Mouse (Mus musculus): ENCODE results near the gene Tmem171. TPM values are rescaled to one million over a fixed set of nuclear protein-coding genes. Genes with fewer than 3 reads are reported as not detected.

The Tmem171 gene
- polyA plus RNA-seq, 1 experiment: 0.10 TPM

GRCm38 (mm10) chr13:98655346-98655745 is 39.3 kb downstream of the Tmem171 start:
- Histone ChIP-seq H3K27ac (ENCODE audit: insufficient read depth, low read length) (no peak overlapping the region), H3K4me3 (ENCODE audit: insufficient read depth, low read length) (no peak overlapping the region), H3K4me1 (ENCODE audit: control insufficient read depth, insufficient read depth, low read length) (peaks cover 3% of the 10 kb centered on the region)
- TF ChIP-seq POLR2A (IDR thresholded peaks at IDR 0.05; ENCODE audit: extremely low read depth, insufficient read depth, low read length) (no peak), CTCF (IDR thresholded peaks at IDR 0.05; ENCODE audit: extremely low read depth, insufficient read depth, low read length) (no peak)

DNA sequence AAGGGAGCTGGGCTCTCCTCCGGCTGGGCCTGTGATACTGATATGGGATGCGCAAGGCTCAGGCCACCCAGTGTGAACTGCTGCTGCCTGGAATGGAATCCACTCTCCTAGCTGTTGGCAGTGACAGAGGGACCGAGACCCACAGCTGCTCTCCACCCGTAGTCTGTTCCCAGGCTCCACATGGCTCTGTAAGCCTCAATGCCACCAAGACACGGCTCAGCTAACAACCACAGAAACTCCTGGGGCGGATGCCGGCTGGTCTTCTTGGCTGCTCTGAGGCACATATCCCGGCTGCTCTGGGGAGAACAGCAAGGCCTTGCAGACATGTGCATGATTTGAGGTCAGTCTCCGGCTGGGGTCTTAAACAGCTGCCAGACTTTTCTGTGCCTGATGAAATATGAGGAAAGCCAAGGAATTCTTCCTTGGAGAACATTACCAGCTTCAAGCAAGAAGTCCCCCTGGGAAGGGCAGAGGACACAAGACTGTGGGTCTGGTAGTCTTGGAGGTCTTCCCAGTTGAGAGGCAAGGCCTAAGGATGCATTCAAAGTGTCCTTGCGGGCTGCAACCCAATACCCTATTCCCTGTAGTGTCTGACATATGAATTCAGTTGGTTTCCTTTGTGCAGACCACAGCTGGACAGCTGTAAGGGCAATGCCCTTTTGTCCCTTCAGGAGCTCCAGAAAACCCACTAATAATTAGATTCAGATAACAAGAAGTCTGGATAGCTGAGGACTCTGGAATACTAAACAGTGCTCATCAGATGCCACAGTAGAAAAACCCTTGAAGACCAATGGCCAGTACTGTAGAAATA is 40.3 kb downstream of the Tmem171 start:
- Histone ChIP-seq H3K27ac (ENCODE audit: insufficient read depth, low read length) (no peak overlapping the region), H3K4me1 (ENCODE audit: control insufficient read depth, insufficient read depth, low read length) (peaks cover 3% of the 10 kb centered on the region), H3K4me3 (ENCODE audit: insufficient read depth, low read length) (no peak overlapping the region)
- no peak for TF ChIP-seq POLR2A (IDR thresholded peaks at IDR 0.05; ENCODE audit: extremely low read depth, insufficient read depth, low read length)
- no peak for TF ChIP-seq CTCF (IDR thresholded peaks at IDR 0.05; ENCODE audit: extremely low read depth, insufficient read depth, low read length)

DNA sequence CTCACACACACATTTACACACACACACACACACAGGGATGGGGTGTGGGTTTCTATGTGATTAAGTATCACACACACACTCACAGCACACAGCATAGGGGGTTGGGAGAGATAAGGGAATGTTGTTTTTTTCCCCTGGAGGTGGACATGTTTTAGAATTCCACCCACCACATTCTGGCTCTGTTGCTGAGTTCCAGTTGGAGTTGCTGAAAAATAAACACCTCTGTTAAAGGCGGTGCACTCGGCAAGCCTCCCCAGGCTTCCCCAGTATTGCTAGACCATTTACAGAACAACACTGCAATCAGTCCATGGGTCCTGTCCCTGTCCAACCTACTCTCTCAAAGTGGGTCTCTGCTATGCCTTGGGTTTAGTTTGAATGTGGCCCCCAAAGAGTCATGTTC is 42.4 kb downstream of the Tmem171 start:
- Histone ChIP-seq H3K4me3 (ENCODE audit: insufficient read depth, low read length) (no peak overlapping the region), H3K4me1 (ENCODE audit: control insufficient read depth, insufficient read depth, low read length) (peaks cover 3% of the 10 kb centered on the region), H3K27ac (ENCODE audit: insufficient read depth, low read length) (peak overlapping the region; percentile 32; the same call in 1 of the 2 replicates)
- TF ChIP-seq CTCF (IDR thresholded peaks at IDR 0.05; ENCODE audit: extremely low read depth, insufficient read depth, low read length): no peak
- TF ChIP-seq POLR2A (IDR thresholded peaks at IDR 0.05; ENCODE audit: extremely low read depth, insufficient read depth, low read length): no peak

- Histone ChIP-seq H3K4me3 (ENCODE audit: insufficient read depth, low read length) (no peak overlapping the region), H3K27ac (ENCODE audit: insufficient read depth, low read length) (no peak overlapping the region), H3K4me1 (ENCODE audit: control insufficient read depth, insufficient read depth, low read length) (peaks cover 3% of the 10 kb centered on the region)
- no peak for TF ChIP-seq POLR2A (IDR thresholded peaks at IDR 0.05; ENCODE audit: extremely low read depth, insufficient read depth, low read length)
- no peak for TF ChIP-seq CTCF (IDR thresholded peaks at IDR 0.05; ENCODE audit: extremely low read depth, insufficient read depth, low read length)
These were observed 43.2 kb downstream of the Tmem171 start for GRCm38 (mm10) chr13:98651228-98651977.

DNA sequence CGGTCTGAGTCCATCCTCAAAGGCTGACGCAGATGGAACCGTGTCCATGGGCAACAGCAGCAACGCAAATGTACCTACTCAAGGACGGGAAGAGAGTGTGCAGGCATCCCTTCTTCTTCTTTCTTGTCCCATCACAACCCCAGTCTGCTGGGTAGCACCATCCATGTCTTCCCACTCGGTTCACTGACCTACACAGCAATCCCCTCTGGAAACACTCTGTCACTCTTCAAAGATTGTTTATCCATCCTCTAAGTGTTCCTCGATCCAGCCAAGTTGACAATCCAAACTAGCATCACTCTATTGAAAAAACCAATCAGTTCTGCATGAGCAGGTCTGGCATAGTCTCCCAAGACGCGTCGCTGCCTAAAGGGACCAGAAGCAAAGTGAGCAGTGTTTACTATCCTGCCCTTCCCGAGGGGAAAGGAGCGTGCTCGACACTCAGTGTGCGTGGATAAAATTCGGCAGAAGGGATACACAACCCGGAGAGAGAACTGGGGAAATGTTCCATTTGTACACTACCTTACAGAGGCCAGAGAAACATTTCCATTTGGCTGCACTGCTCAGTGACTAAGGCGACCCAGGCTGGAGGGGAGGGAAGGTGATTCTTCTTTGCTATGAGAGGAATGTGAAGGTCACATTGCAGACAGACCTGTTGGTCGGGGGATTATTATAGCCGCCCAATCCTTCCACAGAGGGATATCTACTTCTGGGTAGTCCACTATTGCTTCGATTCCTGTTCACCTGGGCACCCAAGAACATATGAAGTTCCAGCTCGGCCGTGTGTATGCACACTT is 46.7 kb downstream of the Tmem171 start:
- H3K27ac ChIP-seq (ENCODE audit: insufficient read depth, low read length): no peak overlapping the region
- no peak overlapping the region for H3K4me3 ChIP-seq (ENCODE audit: insufficient read depth, low read length)
- TF ChIP-seq POLR2A (IDR thresholded peaks at IDR 0.05; ENCODE audit: extremely low read depth, insufficient read depth, low read length): no peak
- no peak for TF ChIP-seq CTCF (IDR thresholded peaks at IDR 0.05; ENCODE audit: extremely low read depth, insufficient read depth, low read length)
- H3K4me1 ChIP-seq (ENCODE audit: control insufficient read depth, insufficient read depth, low read length): peaks cover 2% of the 10 kb centered on the region; the same call in 1 of the 2 replicates

GRCm38 (mm10) chr13:98638507-98639166 is 56.0 kb downstream of the Tmem171 start:
- H3K4me3 ChIP-seq (ENCODE audit: insufficient read depth, low read length): no peak overlapping the region
- peaks cover 2% of the 10 kb centered on the region; the same call in 1 of the 2 replicates for H3K4me1 ChIP-seq (ENCODE audit: control insufficient read depth, insufficient read depth, low read length)

DNA sequence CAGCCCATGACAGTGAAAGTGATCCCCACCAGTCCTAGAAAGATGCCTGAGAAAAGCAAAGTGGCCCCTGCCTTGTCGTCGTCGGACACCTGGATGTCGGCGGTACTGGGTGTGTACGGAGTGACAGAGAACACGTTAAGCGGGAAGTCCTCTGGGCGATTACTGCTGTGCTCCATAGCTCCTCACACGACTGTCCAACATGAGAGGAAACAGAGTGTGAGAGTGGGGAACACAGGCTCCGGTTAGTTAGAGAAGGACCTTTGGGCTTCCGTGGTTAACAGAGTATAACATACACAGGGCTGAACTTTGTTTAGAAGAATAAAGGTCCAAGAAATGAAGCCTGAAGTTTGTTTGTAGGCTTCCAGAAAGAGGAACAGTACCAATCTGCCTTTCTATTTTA is 57.5 kb downstream of the Tmem171 start, which contains the start of gene Tmem174:
TSS of gene Tmem174 (minus strand) at position 266 of the 400 bp plus-strand sequence.
- H3K4me3 ChIP-seq (ENCODE audit: insufficient read depth, low read length): no peak within 1 kb of the TSS
- H3K4me1 ChIP-seq (ENCODE audit: control insufficient read depth, insufficient read depth, low read length): peaks cover 2% of the 10 kb centered on the region; the same call in 1 of the 2 replicates
- no peak for TF ChIP-seq POLR2A (IDR thresholded peaks at IDR 0.05; ENCODE audit: extremely low read depth, insufficient read depth, low read length)
- no peak for TF ChIP-seq CTCF (IDR thresholded peaks at IDR 0.05; ENCODE audit: extremely low read depth, insufficient read depth, low read length)
- no peak within 1 kb of the TSS for H3K27ac ChIP-seq (ENCODE audit: insufficient read depth, low read length)

More at GRCm38 (mm10) chr13:98638507-98639166, 56.0 kb downstream of the Tmem171 start:
- TF ChIP-seq CTCF (IDR thresholded peaks at IDR 0.05; ENCODE audit: extremely low read depth, insufficient read depth, low read length) (no peak), POLR2A (IDR thresholded peaks at IDR 0.05; ENCODE audit: extremely low read depth, insufficient read depth, low read length) (no peak)
- H3K27ac ChIP-seq (ENCODE audit: insufficient read depth, low read length): no peak overlapping the region

DNA sequence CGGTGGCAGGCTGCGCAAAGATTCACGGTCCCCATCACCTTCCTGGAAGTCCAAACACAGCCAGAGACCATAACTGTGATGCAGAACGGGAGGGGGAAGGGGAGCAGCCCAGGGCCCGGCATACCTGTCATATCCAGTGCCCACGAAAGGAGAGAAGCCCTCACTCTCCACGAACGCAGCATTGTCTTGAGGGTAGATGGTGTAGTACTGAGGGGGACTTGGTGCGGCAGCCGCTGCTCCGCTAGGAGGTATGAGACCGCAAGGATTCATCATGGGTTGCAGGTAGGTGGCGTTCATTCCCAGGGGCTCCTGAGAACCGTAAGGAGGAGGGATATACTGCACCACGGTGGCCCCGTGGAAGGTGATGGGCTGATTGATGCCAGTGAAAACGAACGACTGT is 58.1 kb downstream of the Tmem171 start:
- Histone ChIP-seq H3K4me1 (ENCODE audit: control insufficient read depth, insufficient read depth, low read length) (peaks cover 2% of the 10 kb centered on the region; the same call in 1 of the 2 replicates), H3K4me3 (ENCODE audit: insufficient read depth, low read length) (no peak overlapping the region), H3K27ac (ENCODE audit: insufficient read depth, low read length) (no peak overlapping the region)
- TF ChIP-seq POLR2A (IDR thresholded peaks at IDR 0.05; ENCODE audit: extremely low read depth, insufficient read depth, low read length) (no peak), CTCF (IDR thresholded peaks at IDR 0.05; ENCODE audit: extremely low read depth, insufficient read depth, low read length) (no peak)

Other genes with a start within 250 kb of the Tmem171 start
- 0.69 and 1.3 TPM in 2 replicates for gene Gm10320, start 202.8 kb downstream of the Tmem171 start, polyA plus RNA-seq (2012; rRNA removed)
- 0.19 and 0.25 TPM in 2 replicates for gene Tmem174, start 57.4 kb downstream of the Tmem171 start, polyA plus RNA-seq (2012; rRNA removed)
- 29.1 and 30.4 TPM in 2 replicates for gene Fcho2, start 120.6 kb upstream of the Tmem171 start, polyA plus RNA-seq (2012; rRNA removed)
- 24.9 and 25.1 TPM in 2 replicates for gene Tnpo1, start 231.6 kb upstream of the Tmem171 start, polyA plus RNA-seq (2012; rRNA removed)

All from cortical plate, adult 2 months (tissue).